Mouse (Mus musculus): ENCODE measurements around the gene Lrig3. TPM values are rescaled to one million over a fixed set of nuclear protein-coding genes. Genes with fewer than 3 reads are reported as not detected.

Gene Lrig3
- polyA plus RNA-seq, 1 experiment from 2014 or later = 34.8 TPM

- no peak overlapping the region for H3K4me3 ChIP-seq
- peaks cover 13% of the 10 kb centered on the region for H3K4me1 ChIP-seq
- no peak overlapping the region for H3K4me2 ChIP-seq
- no peaks in the 10 kb centered on the region for H3K9me3 ChIP-seq
- no peaks in the 10 kb centered on the region for H3K36me3 ChIP-seq
- H3K9ac ChIP-seq = no peak overlapping the region
- H3K27ac ChIP-seq = no peak overlapping the region
- ATAC-seq (ENCODE audit: insufficient number of reproducible peaks, low FRiP score, low TSS enrichment, low read depth) = no peak
- 46% methylated on average over 11 of the region's 11 CpGs for WGBS
- no peaks in the 10 kb centered on the region for H3K27me3 ChIP-seq
Measured at GRCm38 (mm10) chr10:125940316-125941059, 25.5 kb upstream of the Lrig3 start.

- Histone ChIP-seq H3K4me2 (no peak overlapping the region), H3K4me1 (peaks cover 13% of the 10 kb centered on the region)
Measured at GRCm38 (mm10) chr10:125943098-125943497, 22.9 kb upstream of the Lrig3 start.

DNA sequence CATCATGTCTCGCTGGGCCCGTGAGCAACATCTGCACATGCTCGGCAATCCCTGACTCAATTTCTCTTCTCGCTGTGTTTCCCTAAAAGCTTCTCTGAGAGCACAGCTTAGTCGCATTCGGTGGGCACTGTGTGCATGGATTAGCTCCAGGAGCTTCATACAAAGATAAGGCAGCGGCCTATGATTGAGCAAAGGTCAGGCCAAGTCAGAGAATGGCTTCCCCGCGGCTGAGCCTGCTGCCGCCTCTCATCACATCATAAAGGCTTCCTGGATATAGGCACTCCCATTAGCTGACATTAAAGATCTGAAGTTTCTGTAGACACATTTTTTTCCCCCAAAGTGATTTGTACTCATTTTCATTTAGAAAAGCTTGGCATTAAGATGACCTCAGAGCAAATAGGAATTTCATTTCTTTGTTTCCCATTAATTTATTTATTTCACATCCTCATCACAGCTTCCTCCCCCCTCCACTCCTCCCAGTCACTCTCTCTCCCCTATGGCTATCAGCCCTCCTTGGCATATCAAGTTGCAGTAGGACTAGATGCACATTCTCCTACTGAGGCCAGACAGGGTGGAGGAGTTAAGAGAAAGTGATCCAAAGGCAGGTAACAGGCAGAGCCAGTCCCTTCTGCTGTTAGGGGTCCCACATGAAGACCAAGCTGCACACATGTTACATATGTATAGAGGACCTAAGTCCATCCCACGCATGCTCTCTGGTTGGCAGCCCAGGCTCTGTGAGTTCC, 21.0 kb upstream of the Lrig3 start:
- H3K9ac ChIP-seq = no peak overlapping the region
- no peak for ATAC-seq (ENCODE audit: insufficient number of reproducible peaks, low FRiP score, low TSS enrichment, low read depth)
- WGBS = 66% methylated on average over 11 of the region's 11 CpGs
- no peak overlapping the region for H3K27ac ChIP-seq
- no peaks in the 10 kb centered on the region for H3K9me3 ChIP-seq
- H3K4me2 ChIP-seq = no peak overlapping the region
- H3K4me3 ChIP-seq = no peak overlapping the region
- H3K27me3 ChIP-seq = no peaks in the 10 kb centered on the region
- peaks cover 23% of the 10 kb centered on the region for H3K4me1 ChIP-seq
- no peaks in the 10 kb centered on the region for H3K36me3 ChIP-seq

More at GRCm38 (mm10) chr10:125943098-125943497, 22.9 kb upstream of the Lrig3 start:
- H3K4me3 ChIP-seq = no peak overlapping the region
- no peak for ATAC-seq (ENCODE audit: insufficient number of reproducible peaks, low FRiP score, low TSS enrichment, low read depth)
- WGBS = 19% methylated on average over 5 of the region's 5 CpGs
- no peak overlapping the region for H3K9ac ChIP-seq
- H3K36me3 ChIP-seq = no peaks in the 10 kb centered on the region
- H3K9me3 ChIP-seq = no peaks in the 10 kb centered on the region
- H3K27me3 ChIP-seq = no peaks in the 10 kb centered on the region
- H3K27ac ChIP-seq = no peak overlapping the region

GRCm38 (mm10) chr10:125948842-125949474, 17.0 kb upstream of the Lrig3 start:
- Histone ChIP-seq H3K9ac (no peak overlapping the region), H3K9me3 (no peaks in the 10 kb centered on the region), H3K27me3 (no peaks in the 10 kb centered on the region), H3K27ac (0 out of 2 replicates have a peak overlapping the region, but pooled peaks have one; percentile 13), H3K4me2 (peak overlapping the region; percentile 36), H3K36me3 (no peaks in the 10 kb centered on the region), H3K4me3 (peak overlapping the region; percentile 16), H3K4me1 (peaks cover 10% of the 10 kb centered on the region)
- WGBS = 24% methylated on average over 15 of the region's 15 CpGs
- no peak for ATAC-seq (ENCODE audit: insufficient number of reproducible peaks, low FRiP score, low TSS enrichment, low read depth)

DNA sequence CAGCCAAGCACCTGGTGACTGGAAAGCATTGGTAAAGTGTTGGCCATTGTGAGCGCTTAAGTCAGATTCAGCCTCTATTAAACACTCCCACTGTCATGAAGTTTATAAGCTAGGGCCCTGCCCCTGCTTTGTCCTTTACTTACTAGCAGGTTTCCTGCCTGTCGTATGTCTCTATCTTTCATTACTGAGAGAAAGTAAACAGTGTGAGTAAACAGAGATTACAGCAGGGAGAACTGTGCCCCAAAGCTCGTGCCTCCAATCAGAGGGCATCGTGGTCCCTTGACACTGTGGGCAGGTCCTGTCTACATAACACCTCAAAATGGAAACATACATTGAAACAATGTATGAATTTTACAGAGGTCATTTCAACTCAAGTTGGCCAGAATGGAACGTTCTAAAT, 14.3 kb upstream of the Lrig3 start:
- no peak for ATAC-seq (ENCODE audit: insufficient number of reproducible peaks, low FRiP score, low TSS enrichment, low read depth)
- no peak overlapping the region for H3K27ac ChIP-seq
- H3K9me3 ChIP-seq = no peaks in the 10 kb centered on the region
- WGBS = 68% methylated on average over 5 of the region's 5 CpGs
- H3K4me1 ChIP-seq = peaks cover 17% of the 10 kb centered on the region
- H3K4me2 ChIP-seq = no peak overlapping the region
- H3K4me3 ChIP-seq = no peak overlapping the region
- no peak overlapping the region for H3K9ac ChIP-seq
- no peaks in the 10 kb centered on the region for H3K27me3 ChIP-seq
- H3K36me3 ChIP-seq = no peaks in the 10 kb centered on the region

GRCm38 (mm10) chr10:125954343-125954742, 11.6 kb upstream of the Lrig3 start:
- Histone ChIP-seq H3K4me2 (no peak overlapping the region), H3K36me3 (no peaks in the 10 kb centered on the region), H3K27me3 (no peaks in the 10 kb centered on the region), H3K4me3 (no peak overlapping the region), H3K27ac (peak overlapping the region; percentile 8; the same call in 1 of the 2 replicates), H3K9me3 (no peaks in the 10 kb centered on the region), H3K9ac (no peak overlapping the region), H3K4me1 (peaks cover 19% of the 10 kb centered on the region)
- no peak for ATAC-seq (ENCODE audit: insufficient number of reproducible peaks, low FRiP score, low TSS enrichment, low read depth)
- WGBS = 43% methylated on average over 7 of the region's 7 CpGs

- Histone ChIP-seq H3K4me1 (peaks cover 17% of the 10 kb centered on the region; the same call in 1 of the 2 replicates), H3K9me3 (no peaks in the 10 kb centered on the region), H3K9ac (no peak overlapping the region), H3K36me3 (no peaks in the 10 kb centered on the region), H3K27ac (peak overlapping the region; percentile 27; the same call in 1 of the 2 replicates), H3K4me3 (no peak overlapping the region), H3K27me3 (no peaks in the 10 kb centered on the region), H3K4me2 (no peak overlapping the region)
- peak; percentile 83; the same call in 1 of the 2 replicates for ATAC-seq (ENCODE audit: insufficient number of reproducible peaks, low FRiP score, low TSS enrichment, low read depth)
- 35% methylated on average over 12 of the region's 12 CpGs for WGBS
Measured at GRCm38 (mm10) chr10:125954747-125955530, 11.0 kb upstream of the Lrig3 start.

GRCm38 (mm10) chr10:125961411-125962107, 4.4 kb upstream of the Lrig3 start:
- Histone ChIP-seq H3K9ac (no peak overlapping the region), H3K4me1 (peaks cover 23% of the 10 kb centered on the region), H3K9me3 (no peaks in the 10 kb centered on the region), H3K27me3 (no peaks in the 10 kb centered on the region), H3K36me3 (no peaks in the 10 kb centered on the region), H3K4me2 (no peak overlapping the region), H3K4me3 (no peak overlapping the region), H3K27ac (no peak overlapping the region)
- ATAC-seq (ENCODE audit: insufficient number of reproducible peaks, low FRiP score, low TSS enrichment, low read depth) = no peak
- 59% methylated on average over 9 of the region's 9 CpGs for WGBS

- H3K4me1 ChIP-seq = peaks cover 13% of the 10 kb centered on the region
- no peaks in the 10 kb centered on the region for H3K9me3 ChIP-seq
- ATAC-seq (ENCODE audit: insufficient number of reproducible peaks, low FRiP score, low TSS enrichment, low read depth) = no peak
- no peak overlapping the region for H3K4me3 ChIP-seq
- H3K9ac ChIP-seq = no peak overlapping the region
- no peaks in the 10 kb centered on the region for H3K36me3 ChIP-seq
- no peak overlapping the region for H3K4me2 ChIP-seq
- peak overlapping the region; percentile 27; the same call in 1 of the 2 replicates for H3K27ac ChIP-seq
- H3K27me3 ChIP-seq = no peaks in the 10 kb centered on the region
- 73% methylated on average over 3 of the region's 3 CpGs for WGBS
Measured at GRCm38 (mm10) chr10:125964709-125965108, 1.3 kb upstream of the Lrig3 start.

DNA sequence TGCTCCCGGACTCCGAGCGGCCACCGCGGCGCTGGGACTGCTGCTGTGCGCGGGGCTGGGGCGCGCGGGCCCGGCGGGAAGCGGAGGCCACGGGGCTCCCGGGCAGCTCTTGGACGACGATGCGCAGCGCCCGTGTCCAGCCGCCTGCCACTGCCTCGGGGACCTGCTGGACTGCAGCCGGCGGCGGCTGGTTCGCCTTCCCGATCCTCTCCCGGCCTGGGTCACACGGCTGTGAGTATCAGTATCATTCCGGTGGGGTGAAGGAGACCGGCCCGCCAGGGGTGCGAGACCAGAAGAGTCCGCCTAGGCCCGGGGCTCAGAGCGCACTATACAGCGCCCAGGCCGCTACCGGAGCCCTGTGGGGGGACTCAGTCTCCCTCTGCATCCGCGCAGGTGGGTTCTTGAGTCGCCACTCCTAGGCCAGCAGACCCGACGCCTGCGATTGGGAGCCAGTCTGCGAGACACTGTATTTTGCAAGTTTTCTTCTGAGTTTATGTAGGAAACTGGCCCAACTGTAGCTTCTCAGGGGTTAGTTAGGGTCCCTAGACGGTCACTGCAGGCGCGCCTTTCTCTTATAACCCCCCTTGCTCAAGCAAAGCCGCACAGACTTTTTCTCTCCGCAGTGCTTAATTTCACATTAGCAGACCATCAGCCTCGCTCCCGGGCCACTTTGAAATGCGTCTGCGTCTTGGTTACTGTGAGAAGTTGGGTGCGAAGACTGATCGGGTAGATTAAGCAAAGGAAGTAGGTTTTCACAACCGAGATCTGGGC, 698 bp downstream of the Lrig3 start:
- Histone ChIP-seq H3K27ac (peak overlapping the region; percentile 99), H3K4me2 (peak overlapping the region; percentile 51), H3K9ac (peak overlapping the region; percentile 99), H3K27me3 (no peaks in the 10 kb centered on the region), H3K36me3 (no peaks in the 10 kb centered on the region), H3K4me3 (peak overlapping the region; percentile 94), H3K9me3 (no peaks in the 10 kb centered on the region), H3K4me1 (peaks cover 24% of the 10 kb centered on the region)
- under 1% methylated on average over 59 of the region's 59 CpGs for WGBS
- peak; percentile 21; the same call in 1 of the 2 replicates for ATAC-seq (ENCODE audit: insufficient number of reproducible peaks, low FRiP score, low TSS enrichment, low read depth)

Measured in limb, embryonic 15.5 days (tissue).